ENCODE assay signal across 8 mouse cellular contexts in genomic region chr10:87492661-87493551, GRCm38 (mm10). TPM values are rescaled to one million over a fixed set of nuclear protein-coding genes. Genes with fewer than 3 reads are reported as not detected.
DNase-seq lines count a peak whose midpoint lies in the region; ATAC-seq and TF ChIP-seq lines count a peak whose summit lies in the region.

No protein-coding gene starts in this region.

- 2% methylated on average over 77 of the region's 90 CpGs for WGBS in forebrain, postnatal 0 days
- WGBS in hindbrain, embryonic 10.5 days = under 1% methylated on average over 90 of the region's 90 CpGs

- H3K27ac ChIP-seq in bone marrow macrophage, adult 2 months (ENCODE audit: insufficient read depth, low read depth, low read length) = no peak overlapping the region
- H3K27ac ChIP-seq in forebrain, postnatal 0 days (ENCODE audit: low read depth, low read length) = peak overlapping the region; percentile 89
- H3K27ac ChIP-seq in hindbrain, embryonic 10.5 days = peak overlapping the region; percentile 93

- TF ChIP-seq POLR2A in bone marrow macrophage, adult 2 months (IDR thresholded peaks at IDR 0.05; ENCODE audit: borderline replicate concordance, low read depth, low read length) = no peak

- peak; percentile 53 for DNase-seq in MN1 (ENCODE audit: low spot score)
- DNase-seq in forebrain, postnatal 0 days = peak; percentile 79
- peak; percentile 82 for DNase-seq in hindbrain, embryonic 10.5 days (ENCODE audit: low spot score)
- peak; percentile 50 for DNase-seq in layer of hippocampus, adult 9-11 months
- DNase-seq in right cerebral cortex, postnatal 36 days (ENCODE audit: low spot score in 2 of 2) = peak; percentile 60 to 67
- DNase-seq in natural killer cell, adult 2 months (ENCODE audit: low spot score in 2 of 2) = no peak

- peak overlapping the region; percentile 65 for H3K9ac ChIP-seq in forebrain, postnatal 0 days

- H3K4me2 ChIP-seq in forebrain, postnatal 0 days (ENCODE audit: low read depth) = peak overlapping the region; percentile 95

- ATAC-seq in forebrain, postnatal 0 days = peak; percentile 37
- peak; percentile 51 for ATAC-seq in megakaryocyte progenitor cell, adult 5-6 weeks (replicated peaks; ENCODE audit: poor library complexity)

- no peaks in the 10 kb centered on the region for H3K4me1 ChIP-seq in bone marrow macrophage, adult 2 months (ENCODE audit: control insufficient read depth, insufficient read depth, low read length)
- 0 out of 2 replicates have a peak, but pooled peaks cover 11% of the 10 kb centered on the region for H3K4me1 ChIP-seq in forebrain, postnatal 0 days (ENCODE audit: insufficient read depth)
- peaks cover 72% of the 10 kb centered on the region for H3K4me1 ChIP-seq in hindbrain, embryonic 10.5 days (replicated peaks)

- no peaks in the 10 kb centered on the region for H3K27me3 ChIP-seq in forebrain, postnatal 0 days (ENCODE audit: insufficient read depth, low read length)
- peaks cover 96% of the 10 kb centered on the region for H3K27me3 ChIP-seq in hindbrain, embryonic 10.5 days (ENCODE audit: insufficient read depth, poor library complexity, severe bottlenecking)

- H3K36me3 ChIP-seq in forebrain, postnatal 0 days (ENCODE audit: insufficient read depth) = no peaks in the 10 kb centered on the region
- H3K36me3 ChIP-seq in hindbrain, embryonic 10.5 days = no peaks in the 10 kb centered on the region

- H3K4me3 ChIP-seq in bone marrow macrophage, adult 2 months (ENCODE audit: insufficient read depth, low read length) = peak overlapping the region; percentile 50
- peak overlapping the region; percentile 69 for H3K4me3 ChIP-seq in forebrain, postnatal 0 days (ENCODE audit: low read depth, low read length)
- peak overlapping the region; percentile 78 for H3K4me3 ChIP-seq in hindbrain, embryonic 10.5 days

- TF ChIP-seq CTCF in bone marrow macrophage, adult 2 months (IDR thresholded peaks at IDR 0.05; ENCODE audit: low read depth, low read length) = no peak
- no peak for TF ChIP-seq CTCF in forebrain, postnatal 0 days (IDR thresholded peaks at IDR 0.05; ENCODE audit: low read depth)

- no peaks in the 10 kb centered on the region for H3K9me3 ChIP-seq in forebrain, postnatal 0 days (ENCODE audit: low read length)
- H3K9me3 ChIP-seq in hindbrain, embryonic 10.5 days = peaks cover 2% of the 10 kb centered on the region

RNA-seq across cellular contexts. Expression of gene Ascl1, which starts 0.6 kb away (rescaled TPM):
- polyA plus RNA-seq in bone marrow macrophage, adult 2 months (2012; ENCODE audit: insufficient read depth, insufficient read length, missing spikeins) = not detected in 2 replicates
- total RNA-seq in forebrain, postnatal 0 days (2014; rRNA removed) = 19.5 and 25.1 TPM in 2 replicates
- 4.7 and 5.6 TPM in 2 replicates for polyA plus RNA-seq in forebrain, postnatal 0 days (2015; fragmentation: Nextera tagmentation; extraction: Ambion mirVana)
- 15.7 and 41.5 TPM in 2 replicates for polyA plus RNA-seq in hindbrain, embryonic 10.5 days (2016; fragmentation: Nextera tagmentation; extraction: Ambion mirVana)
- total RNA-seq in megakaryocyte progenitor cell, adult 5-6 weeks (2015) = not detected in 2 replicates
- not detected in 2 replicates for total RNA-seq in megakaryocyte progenitor cell, adult 5-6 weeks (2017)

RNA-seq across cellular contexts. Expression of gene Pah, which starts 28.7 kb away (rescaled TPM):
- polyA plus RNA-seq in bone marrow macrophage, adult 2 months (2012; ENCODE audit: insufficient read depth, insufficient read length, missing spikeins) = not detected in 2 replicates
- total RNA-seq in forebrain, postnatal 0 days (2014; rRNA removed) = not detected in 2 replicates
- 0.14 and 0.22 TPM in 2 replicates for polyA plus RNA-seq in forebrain, postnatal 0 days (2015; fragmentation: Nextera tagmentation; extraction: Ambion mirVana)
- polyA plus RNA-seq in hindbrain, embryonic 10.5 days (2016; fragmentation: Nextera tagmentation; extraction: Ambion mirVana) = not detected in 2 replicates
- total RNA-seq in megakaryocyte progenitor cell, adult 5-6 weeks (2015) = not detected in 2 replicates
- total RNA-seq in megakaryocyte progenitor cell, adult 5-6 weeks (2017) = not detected in 2 replicates

Comparison
In these comparisons a context has a peak if more than half of its experiments do, and no peak if none do; other contexts are left out.
1. DNase-seq: peak in MN1 (single experiment), forebrain, postnatal 0 days (single experiment), hindbrain, embryonic 10.5 days (single experiment), layer of hippocampus, adult 9-11 months (single experiment) and right cerebral cortex, postnatal 36 days (2 of 2); none in natural killer cell, adult 2 months (0 of 2).
2. Peak in every context shown above with its lines, with median percentiles within 50 percentile points of each other: H3K4me3 ChIP-seq.